Mouse (Mus musculus): ENCODE measurements around the gene Fis1.
A peak's percentile ranks its signal among the peaks of the same experiment; 100 is the strongest.
"Not testable (repeated sequence)": the region's sequence is repeated elsewhere in the genome, so short reads cannot be mapped to it uniquely, and the experiment has no call there.

The Fis1 gene

GRCm38 (mm10) chr5:136940029-136940428 is 13.0 kb upstream of the Fis1 start:
- DNase-seq (ENCODE audit: low read depth in 2 of 2, low spot score in 2 of 2) = not testable (repeated sequence)

GRCm38 (mm10) chr5:136940845-136941560 is 12.1 kb upstream of the Fis1 start:
- no peak for DNase-seq (ENCODE audit: low read depth in 2 of 2, low spot score in 2 of 2)

- DNase-seq (ENCODE audit: low read depth in 2 of 2, low spot score in 2 of 2) = no peak
Measured at GRCm38 (mm10) chr5:136942781-136943180, 10.3 kb upstream of the Fis1 start.

GRCm38 (mm10) chr5:136943382-136943781 is 9.7 kb upstream of the Fis1 start:
- DNase-seq (ENCODE audit: low read depth in 2 of 2, low spot score in 2 of 2) = no peak

GRCm38 (mm10) chr5:136945084-136945483 is 8.0 kb upstream of the Fis1 start:
- DNase-seq (ENCODE audit: low read depth in 2 of 2, low spot score in 2 of 2) = no peak

GRCm38 (mm10) chr5:136947874-136948273 is 5.2 kb upstream of the Fis1 start:
- no peak for DNase-seq (ENCODE audit: low read depth in 2 of 2, low spot score in 2 of 2)

GRCm38 (mm10) chr5:136949551-136950336 is 3.3 kb upstream of the Fis1 start:
- not testable (repeated sequence) for DNase-seq (ENCODE audit: low read depth in 2 of 2, low spot score in 2 of 2)

GRCm38 (mm10) chr5:136950521-136950920 is 2.6 kb upstream of the Fis1 start:
- no peak for DNase-seq (ENCODE audit: low read depth in 2 of 2, low spot score in 2 of 2)

GRCm38 (mm10) chr5:136952153-136952552 is 922 bp upstream of the Fis1 start:
- DNase-seq (ENCODE audit: low read depth in 2 of 2, low spot score in 2 of 2) = no peak

GRCm38 (mm10) chr5:136953440-136953951 is 421 bp downstream of the Fis1 start:
- no peak for DNase-seq (ENCODE audit: low read depth in 2 of 2, low spot score in 2 of 2)

GRCm38 (mm10) chr5:136955622-136956021 is 2.5 kb downstream of the Fis1 start:
- DNase-seq (ENCODE audit: low read depth in 2 of 2, low spot score in 2 of 2) = no peak

- DNase-seq (ENCODE audit: low read depth in 2 of 2, low spot score in 2 of 2) = no peak
Measured at GRCm38 (mm10) chr5:136957250-136957649, 4.2 kb downstream of the Fis1 start.

- DNase-seq (ENCODE audit: low read depth in 2 of 2, low spot score in 2 of 2) = no peak
Measured at GRCm38 (mm10) chr5:136958991-136959605, 6.0 kb downstream of the Fis1 start.

- no peak for DNase-seq (ENCODE audit: low read depth in 2 of 2, low spot score in 2 of 2)
Measured at GRCm38 (mm10) chr5:136960053-136960452, 7.0 kb downstream of the Fis1 start.

- DNase-seq (ENCODE audit: low read depth in 2 of 2, low spot score in 2 of 2) = no peak
Measured at GRCm38 (mm10) chr5:136961334-136961982, 8.4 kb downstream of the Fis1 start.

GRCm38 (mm10) chr5:136961983-136962461 is 8.9 kb downstream of the Fis1 start:
- DNase-seq (ENCODE audit: low read depth in 2 of 2, low spot score in 2 of 2) = peak; percentile 73 to 83

- peak; percentile 67 to 76 for DNase-seq (ENCODE audit: low read depth in 2 of 2, low spot score in 2 of 2)
Measured at GRCm38 (mm10) chr5:136962501-136962900, 9.4 kb downstream of the Fis1 start.

- DNase-seq (ENCODE audit: low read depth in 2 of 2, low spot score in 2 of 2) = no peak
Measured at GRCm38 (mm10) chr5:136962966-136963540, 10.0 kb downstream of the Fis1 start.

- no peak for DNase-seq (ENCODE audit: low read depth in 2 of 2, low spot score in 2 of 2)
Measured at GRCm38 (mm10) chr5:136965210-136965609, 12.1 kb downstream of the Fis1 start.

- no peak for DNase-seq (ENCODE audit: low read depth in 2 of 2, low spot score in 2 of 2)
Measured at GRCm38 (mm10) chr5:136965686-136966085, 12.6 kb downstream of the Fis1 start.

- DNase-seq (ENCODE audit: low read depth in 2 of 2, low spot score in 2 of 2) = no peak
Measured at GRCm38 (mm10) chr5:136966331-136966730, 13.3 kb downstream of the Fis1 start, which contains the start of gene Cldn15. Cldn15 (plus strand) TSS chr5:136966616.

Data from CD8-positive naive resting alpha-beta T cell, adult 2 months (primary cell).